Mouse (Mus musculus): Measurements from ENCODE around the gene Dnal1. TPM values are rescaled to one million over a fixed set of nuclear protein-coding genes. Genes with fewer than 3 reads are reported as not detected.
A peak's percentile ranks its signal among the peaks of the same experiment; 100 is the strongest.

Dnal1 gene
- polyA plus RNA-seq, 1 experiment from 2014 or later = 2.4 TPM

DNA sequence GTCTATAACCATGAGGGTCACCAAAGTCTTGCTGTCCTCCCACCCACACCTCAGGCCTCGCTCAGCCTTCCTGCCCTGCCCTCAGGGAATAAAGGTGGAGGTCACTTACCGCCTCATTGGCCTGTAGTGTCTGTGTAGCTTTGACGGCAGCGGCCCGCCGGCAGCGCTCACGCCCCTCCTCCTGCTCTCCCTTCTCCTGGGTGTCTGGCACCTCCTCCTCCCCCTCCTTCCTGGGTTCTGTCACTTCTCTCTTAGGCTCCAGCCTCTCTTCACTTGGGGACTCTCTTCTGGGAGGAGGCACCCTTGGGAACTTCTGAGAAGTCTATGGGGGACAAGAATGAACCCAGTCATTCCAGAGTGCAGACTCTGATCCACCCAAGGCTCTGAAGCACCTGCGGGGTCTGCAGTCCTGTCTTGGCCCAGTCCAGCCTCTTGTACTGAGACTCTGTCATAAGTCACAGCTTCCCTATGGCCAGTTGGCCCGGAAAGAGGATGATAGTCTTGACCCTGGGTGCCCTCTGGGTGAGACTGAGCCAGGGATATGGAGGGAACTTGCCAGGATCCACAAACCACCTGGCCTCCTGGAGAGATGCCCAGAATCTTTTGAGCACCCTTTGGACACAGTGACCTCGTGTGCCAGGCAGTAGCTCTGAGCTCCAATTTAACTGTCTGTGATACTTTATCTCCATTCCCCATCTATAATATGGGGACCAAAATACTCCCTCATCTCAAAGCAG lies 40.8 kb downstream of the Dnal1 start:
- WGBS = 41% methylated on average over 11 of the region's 11 CpGs
- Histone ChIP-seq H3K4me2 (ENCODE audit: low read length) (no peak overlapping the region), H3K4me1 (ENCODE audit: control insufficient read depth in 2 of 2, insufficient read depth in 2 of 2, low read length in 2 of 2) (peaks cover 18 to 32% of the 10 kb centered on the region in 2 experiments), H3K27me3 (ENCODE audit: control insufficient read depth, insufficient read depth, low read length) (no peaks in the 10 kb centered on the region), H3K36me3 (ENCODE audit: control insufficient read depth, insufficient read depth, low read length) (peaks cover 83% of the 10 kb centered on the region), H3K9me3 (ENCODE audit: control insufficient read depth, low read length) (no peaks in the 10 kb centered on the region), H3K9ac (ENCODE audit: low read length) (no peak overlapping the region), H3K27ac (replicated peaks in 1 of 2; ENCODE audit: control insufficient read depth in 1 of 2, insufficient read depth in 1 of 2, low read depth in 2 of 2, low read length in 2 of 2) (peak overlapping the region in 1 of 2 experiments; percentile 26; a peak in 1 of 4 replicates), H3K4me3 (ENCODE audit: control insufficient read depth in 1 of 2, insufficient read depth in 1 of 2, low read depth in 1 of 2, low read length in 2 of 2) (no peak overlapping the region)
- 0 out of 2 replicates have a peak, but pooled peaks have one; percentile 15 for ATAC-seq (ENCODE audit: insufficient number of reproducible peaks, insufficient read depth, low FRiP score, low read depth)

DNA sequence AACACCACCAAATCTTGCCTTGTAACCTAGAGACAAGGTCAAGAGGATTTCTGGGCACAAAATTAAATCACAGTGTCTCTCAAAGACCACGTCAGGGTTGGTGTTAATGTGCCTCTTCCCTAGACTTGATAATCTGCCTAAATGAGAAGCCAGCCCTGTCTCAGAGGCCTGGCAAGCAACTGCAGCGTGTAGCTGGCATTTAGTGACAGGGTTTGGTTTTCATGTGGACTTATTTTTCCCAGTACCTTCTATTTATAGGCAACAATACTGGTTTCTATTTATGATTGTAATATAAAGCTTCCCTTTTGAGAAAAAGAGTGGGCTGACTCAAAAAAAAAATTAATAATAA lies 41.3 kb downstream of the Dnal1 start:
- H3K27ac ChIP-seq (replicated peaks in 1 of 2; ENCODE audit: control insufficient read depth in 1 of 2, insufficient read depth in 1 of 2, low read depth in 2 of 2, low read length in 2 of 2) = peak overlapping the region; percentile 24 to 26; a peak in 1 of 4 replicates
- no peaks in the 10 kb centered on the region for H3K27me3 ChIP-seq (ENCODE audit: control insufficient read depth, insufficient read depth, low read length)
- H3K36me3 ChIP-seq (ENCODE audit: control insufficient read depth, insufficient read depth, low read length) = peaks cover 84% of the 10 kb centered on the region
- H3K4me1 ChIP-seq (ENCODE audit: control insufficient read depth in 2 of 2, insufficient read depth in 2 of 2, low read length in 2 of 2) = peaks cover 17 to 27% of the 10 kb centered on the region in 2 experiments
- no peak overlapping the region for H3K4me2 ChIP-seq (ENCODE audit: low read length)
- no peak overlapping the region for H3K4me3 ChIP-seq (ENCODE audit: control insufficient read depth in 1 of 2, insufficient read depth in 1 of 2, low read depth in 1 of 2, low read length in 2 of 2)
- H3K9me3 ChIP-seq (ENCODE audit: control insufficient read depth, low read length) = no peaks in the 10 kb centered on the region
- WGBS = 44% methylated on average over 2 of the region's 2 CpGs
- H3K9ac ChIP-seq (ENCODE audit: low read length) = no peak overlapping the region
- ATAC-seq (ENCODE audit: insufficient number of reproducible peaks, insufficient read depth, low FRiP score, low read depth) = no peak

DNA sequence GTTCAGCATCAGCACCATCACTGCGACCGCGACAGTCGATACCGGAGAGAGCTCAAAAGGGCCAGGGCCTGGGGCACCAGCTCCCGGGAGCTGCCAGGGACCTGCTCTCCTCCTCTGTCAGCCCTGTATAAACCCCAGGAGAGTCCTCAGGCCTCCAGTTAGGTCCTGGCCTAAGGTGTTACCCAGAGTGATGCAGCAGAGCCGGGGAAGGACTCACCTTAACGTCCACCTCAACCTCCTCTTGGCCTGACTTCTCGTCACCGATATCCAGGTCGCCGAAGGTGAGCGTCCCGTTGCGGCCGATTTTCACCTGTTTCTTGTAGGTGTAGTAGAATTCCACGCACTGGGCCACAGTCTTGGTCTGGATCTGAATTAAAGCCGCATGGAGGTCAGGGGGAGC lies 42.0 kb downstream of the Dnal1 start:
- no peak overlapping the region for H3K4me2 ChIP-seq (ENCODE audit: low read length)
- peaks cover 17 to 23% of the 10 kb centered on the region in 2 experiments for H3K4me1 ChIP-seq (ENCODE audit: control insufficient read depth in 2 of 2, insufficient read depth in 2 of 2, low read length in 2 of 2)
- H3K9ac ChIP-seq (ENCODE audit: low read length) = no peak overlapping the region
- H3K9me3 ChIP-seq (ENCODE audit: control insufficient read depth, low read length) = no peaks in the 10 kb centered on the region
- 90% methylated on average over 18 of the region's 18 CpGs for WGBS
- no peaks in the 10 kb centered on the region for H3K27me3 ChIP-seq (ENCODE audit: control insufficient read depth, insufficient read depth, low read length)
- no peak overlapping the region for H3K4me3 ChIP-seq (ENCODE audit: control insufficient read depth in 1 of 2, insufficient read depth in 1 of 2, low read depth in 1 of 2, low read length in 2 of 2)
- ATAC-seq (ENCODE audit: insufficient number of reproducible peaks, insufficient read depth, low FRiP score, low read depth) = no peak
- H3K36me3 ChIP-seq (ENCODE audit: control insufficient read depth, insufficient read depth, low read length) = peaks cover 87% of the 10 kb centered on the region
- 0 out of 4 replicates have a peak overlapping the region, but pooled peaks of 1 of the 2 experiments have one; percentile 28 for H3K27ac ChIP-seq (replicated peaks in 1 of 2; ENCODE audit: control insufficient read depth in 1 of 2, insufficient read depth in 1 of 2, low read depth in 2 of 2, low read length in 2 of 2)

DNA sequence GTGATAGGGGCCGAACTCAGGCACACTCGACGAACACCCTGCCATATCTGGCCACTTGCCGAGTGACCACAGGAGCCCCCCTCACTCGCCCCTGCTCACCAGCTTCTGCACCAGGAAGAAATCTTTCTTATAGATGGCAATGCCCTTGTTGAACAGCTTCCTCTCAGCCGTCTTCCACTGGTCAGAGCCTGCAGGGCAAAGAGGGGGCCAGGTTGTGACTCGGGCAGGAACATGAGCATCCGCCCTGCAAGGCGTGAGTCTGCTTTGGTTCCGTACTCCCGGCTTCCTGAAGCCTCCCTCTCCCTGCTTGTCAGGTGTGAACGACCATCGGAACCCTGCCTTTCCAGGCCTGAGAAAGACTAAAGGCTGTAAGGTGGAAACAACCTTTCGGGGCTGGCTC lies 44.0 kb downstream of the Dnal1 start:
- Histone ChIP-seq H3K9ac (ENCODE audit: low read length) (no peak overlapping the region), H3K27ac (replicated peaks in 1 of 2; ENCODE audit: control insufficient read depth in 1 of 2, insufficient read depth in 1 of 2, low read depth in 2 of 2, low read length in 2 of 2) (no peak overlapping the region), H3K4me1 (ENCODE audit: control insufficient read depth in 2 of 2, insufficient read depth in 2 of 2, low read length in 2 of 2) (peaks cover 10 to 20% of the 10 kb centered on the region in 2 experiments), H3K36me3 (ENCODE audit: control insufficient read depth, insufficient read depth, low read length) (peaks cover 77% of the 10 kb centered on the region), H3K4me3 (ENCODE audit: control insufficient read depth in 1 of 2, insufficient read depth in 1 of 2, low read depth in 1 of 2, low read length in 2 of 2) (no peak overlapping the region), H3K27me3 (ENCODE audit: control insufficient read depth, insufficient read depth, low read length) (no peaks in the 10 kb centered on the region), H3K9me3 (ENCODE audit: control insufficient read depth, low read length) (no peaks in the 10 kb centered on the region), H3K4me2 (ENCODE audit: low read length) (no peak overlapping the region)
- 57% methylated on average over 14 of the region's 14 CpGs for WGBS
- no peak for ATAC-seq (ENCODE audit: insufficient number of reproducible peaks, insufficient read depth, low FRiP score, low read depth)

DNA sequence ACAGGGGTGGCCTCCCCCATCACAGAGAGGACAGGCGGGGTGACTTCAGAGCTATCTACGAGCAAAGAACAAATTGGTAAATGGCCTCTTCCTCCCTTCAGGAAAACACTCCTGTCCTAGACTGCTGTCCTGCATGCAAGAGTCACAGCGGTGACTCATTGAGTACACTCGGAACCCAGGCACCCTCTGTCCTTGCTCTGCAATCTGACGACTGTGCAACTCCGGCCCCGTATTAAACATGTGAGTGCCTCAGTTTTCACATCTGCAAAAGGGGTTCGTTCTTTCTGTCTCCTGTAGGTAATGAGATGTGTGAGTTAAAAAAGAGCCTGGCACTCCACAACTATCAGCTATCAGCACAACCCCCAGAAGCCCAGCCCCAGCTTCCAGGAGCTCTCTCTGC lies 46.3 kb downstream of the Dnal1 start:
- H3K36me3 ChIP-seq (ENCODE audit: control insufficient read depth, insufficient read depth, low read length) = peaks cover 61% of the 10 kb centered on the region
- 87% methylated on average over 8 of the region's 8 CpGs for WGBS

DNA sequence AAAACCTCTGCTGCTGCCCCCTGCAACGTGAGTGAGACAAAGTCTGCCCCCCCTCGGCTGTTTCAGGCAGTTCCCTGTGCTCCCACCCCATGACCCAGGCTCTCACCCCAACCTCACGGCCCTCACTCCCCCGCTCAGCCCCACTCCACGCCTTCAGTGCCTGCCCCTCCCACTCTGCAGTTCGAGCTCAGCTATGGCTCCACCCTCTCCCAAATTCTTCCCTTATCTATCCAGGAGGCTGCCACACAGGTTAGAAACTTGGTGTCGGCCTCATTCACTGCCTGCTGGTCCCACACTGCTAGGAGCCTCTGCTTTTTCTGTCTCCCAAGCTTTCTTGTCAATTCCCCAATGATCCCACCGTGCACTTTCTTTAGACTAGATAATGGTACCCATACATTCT lies 47.0 kb downstream of the Dnal1 start:
- Histone ChIP-seq H3K27ac (replicated peaks in 1 of 2; ENCODE audit: control insufficient read depth in 1 of 2, insufficient read depth in 1 of 2, low read depth in 2 of 2, low read length in 2 of 2) (no peak overlapping the region), H3K36me3 (ENCODE audit: control insufficient read depth, insufficient read depth, low read length) (peaks cover 54% of the 10 kb centered on the region), H3K4me2 (ENCODE audit: low read length) (no peak overlapping the region), H3K4me3 (ENCODE audit: control insufficient read depth in 1 of 2, insufficient read depth in 1 of 2, low read depth in 1 of 2, low read length in 2 of 2) (no peak overlapping the region), H3K27me3 (ENCODE audit: control insufficient read depth, insufficient read depth, low read length) (no peaks in the 10 kb centered on the region), H3K9ac (ENCODE audit: low read length) (no peak overlapping the region), H3K4me1 (ENCODE audit: control insufficient read depth in 2 of 2, insufficient read depth in 2 of 2, low read length in 2 of 2) (peaks cover 4 to 21% of the 10 kb centered on the region in 2 experiments), H3K9me3 (ENCODE audit: control insufficient read depth, low read length) (no peaks in the 10 kb centered on the region)
- WGBS = 21% methylated on average over 8 of the region's 8 CpGs
- ATAC-seq (ENCODE audit: insufficient number of reproducible peaks, insufficient read depth, low FRiP score, low read depth) = no peak

More for the DNA sequence above, 46.3 kb downstream of the Dnal1 start:
- Histone ChIP-seq H3K9me3 (ENCODE audit: control insufficient read depth, low read length) (no peaks in the 10 kb centered on the region), H3K27me3 (ENCODE audit: control insufficient read depth, insufficient read depth, low read length) (no peaks in the 10 kb centered on the region), H3K9ac (ENCODE audit: low read length) (no peak overlapping the region), H3K27ac (replicated peaks in 1 of 2; ENCODE audit: control insufficient read depth in 1 of 2, insufficient read depth in 1 of 2, low read depth in 2 of 2, low read length in 2 of 2) (no peak overlapping the region), H3K4me3 (ENCODE audit: control insufficient read depth in 1 of 2, insufficient read depth in 1 of 2, low read depth in 1 of 2, low read length in 2 of 2) (no peak overlapping the region), H3K4me2 (ENCODE audit: low read length) (no peak overlapping the region), H3K4me1 (ENCODE audit: control insufficient read depth in 2 of 2, insufficient read depth in 2 of 2, low read length in 2 of 2) (peaks cover 4 to 15% of the 10 kb centered on the region in 2 experiments)
- no peak for ATAC-seq (ENCODE audit: insufficient number of reproducible peaks, insufficient read depth, low FRiP score, low read depth)

DNA sequence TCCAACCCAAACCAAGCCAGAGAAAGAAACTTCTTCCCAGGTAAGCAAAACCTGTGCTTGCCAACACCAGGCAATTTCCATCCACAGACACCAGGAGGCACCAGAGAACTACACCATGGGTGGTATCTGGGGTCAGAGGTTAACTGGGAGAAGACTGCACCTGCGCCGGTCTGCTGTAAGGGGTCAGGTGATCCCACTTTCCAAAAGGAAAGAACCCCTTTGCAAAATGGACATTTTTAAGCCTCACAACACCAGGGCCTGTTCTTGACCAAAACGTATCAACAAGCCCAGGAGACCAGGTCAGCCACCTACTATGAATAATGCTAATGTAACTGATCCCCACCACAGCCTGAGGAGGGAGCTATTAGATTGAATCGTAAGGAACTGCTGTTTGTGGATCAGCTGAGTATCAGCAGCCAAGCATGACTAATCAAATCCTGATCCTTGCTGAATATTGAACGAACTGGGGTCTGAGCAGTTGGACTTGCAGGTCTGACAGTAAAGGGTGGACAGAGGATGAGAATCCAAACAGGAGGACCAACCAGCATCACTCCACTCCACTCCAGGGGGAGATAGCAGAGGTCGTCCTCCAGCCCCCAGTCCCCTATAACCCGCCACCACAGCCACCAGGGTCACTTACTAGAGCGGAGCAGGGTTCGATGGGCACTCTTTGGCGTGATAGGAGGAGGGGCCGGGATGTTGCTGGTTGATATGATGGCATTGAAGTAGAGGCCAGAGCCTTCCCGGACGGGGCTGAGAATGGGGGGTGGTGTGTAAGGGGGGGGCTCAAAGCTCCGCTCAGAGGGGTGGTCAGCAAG lies 47.7 kb downstream of the Dnal1 start:
- Histone ChIP-seq H3K4me1 (ENCODE audit: control insufficient read depth in 2 of 2, insufficient read depth in 2 of 2, low read length in 2 of 2) (peaks cover 4 to 24% of the 10 kb centered on the region in 2 experiments), H3K36me3 (ENCODE audit: control insufficient read depth, insufficient read depth, low read length) (peaks cover 47% of the 10 kb centered on the region), H3K9ac (ENCODE audit: low read length) (no peak overlapping the region)

More for the DNA sequence above, 47.7 kb downstream of the Dnal1 start:
- no peak overlapping the region for H3K27ac ChIP-seq (replicated peaks in 1 of 2; ENCODE audit: control insufficient read depth in 1 of 2, insufficient read depth in 1 of 2, low read depth in 2 of 2, low read length in 2 of 2)
- H3K4me2 ChIP-seq (ENCODE audit: low read length) = no peak overlapping the region
- no peak for ATAC-seq (ENCODE audit: insufficient number of reproducible peaks, insufficient read depth, low FRiP score, low read depth)
- WGBS = 81% methylated on average over 14 of the region's 14 CpGs
- no peaks in the 10 kb centered on the region for H3K27me3 ChIP-seq (ENCODE audit: control insufficient read depth, insufficient read depth, low read length)
- H3K4me3 ChIP-seq (ENCODE audit: control insufficient read depth in 1 of 2, insufficient read depth in 1 of 2, low read depth in 1 of 2, low read length in 2 of 2) = no peak overlapping the region
- H3K9me3 ChIP-seq (ENCODE audit: control insufficient read depth, low read length) = no peaks in the 10 kb centered on the region
